Mouse (Mus musculus) stomach, postnatal 0 days (tissue): ENCODE data around the gene Vgll4. TPM values are rescaled to one million over a fixed set of nuclear protein-coding genes. Genes with fewer than 3 reads are reported as not detected.
"Not testable (repeated sequence)": the region's sequence is repeated elsewhere in the genome, so short reads cannot be mapped to it uniquely, and the experiment has no call there.

Source experiments
- ATAC-seq: fragments of 200-750 bp; cut with Nextera tagmentation; 2 replicates; pipeline ENCODE4 v1.8.0; 2017; ENCODE audit not compliant: low FRiP score, low TSS enrichment
- DNase-seq: peaks from one replicate; pipeline ENCODE4 v3.0.0-alpha.2; 2016; ENCODE audit warnings: low spot score
- H3K27ac ChIP-seq: fragments of 300-500 bp; sonication (generic); replicated peaks from 2 replicates; pipeline ENCODE4 v1.5.1; 2014; ENCODE audit warnings: mild to moderate bottlenecking, control low read depth
- H3K27me3 ChIP-seq: fragments of 300-500 bp; sonication (generic); 2 replicates; pipeline ENCODE4 v1.6.1; 2014; ENCODE audit warnings: low read length; ENCODE audit not compliant: control insufficient read depth, insufficient read depth
- H3K36me3 ChIP-seq: fragments of 300-500 bp; sonication (generic); 2 replicates; pipeline ENCODE4 v1.6.1; 2014; ENCODE audit warnings: low read length, mixed read lengths; ENCODE audit not compliant: control insufficient read depth, insufficient read depth
- H3K4me1 ChIP-seq: fragments of 300-500 bp; sonication (generic); replicated peaks from 2 replicates; pipeline ENCODE4 v1.6.1; 2014; ENCODE audit warnings: antibody characterized with exemption; ENCODE audit not compliant: control insufficient read depth, insufficient read depth
- H3K4me2 ChIP-seq: fragments of 300-500 bp; sonication (generic); replicated peaks from 2 replicates; pipeline ENCODE4 v1.6.1; 2014; ENCODE audit warnings: low read depth, mild to moderate bottlenecking, control low read depth, moderate library complexity
- H3K4me3 ChIP-seq: fragments of 300-500 bp; sonication (generic); 2 replicates; pipeline ENCODE4 v1.5.1; 2014; ENCODE audit warnings: low read depth, low read length, control low read depth
- H3K9ac ChIP-seq: fragments of 300-500 bp; sonication (generic); 2 replicates; pipeline ENCODE4 v1.6.1; 2014; ENCODE audit warnings: mild to moderate bottlenecking, low read length, control low read depth, mixed read lengths
- H3K9me3 ChIP-seq: fragments of 300-500 bp; sonication (generic); 2 replicates; pipeline ENCODE4 v1.6.1; 2016; ENCODE audit warnings: low read length; ENCODE audit not compliant: control insufficient read depth
- CTCF ChIP-seq: IDR thresholded peaks from 2 replicates; pipeline ENCODE4 v1.5.1; 2016; ENCODE audit warnings: antibody characterized with exemption, low read depth, mild to moderate bottlenecking, moderate library complexity
- EP300 ChIP-seq: optimal IDR thresholded peaks from 2 replicates; pipeline ENCODE3; 2016; ENCODE audit warnings: antibody characterized with exemption
- WGBS: fragments of 180-500 bp; shearing (Covaris S2); extraction: QIAGEN DNeasy Blood & Tissue Kit; methylation state at CpG from one replicate; pipeline ENCODE4 v1.1.7; 2014; 5-methylcytosine and 5-hydroxymethylcytosine counted together
- polyA plus RNA-seq: library from polyadenylated mRNA; unstranded; fragments of >200 nt; fragmentation: Nextera tagmentation; extraction: Ambion mirVana; gene quantifications from 2 replicates; pipeline ENCODE4 v1.2.1, GENCODE M21; 2015

Vgll4 gene
- polyA plus RNA-seq, 1 experiment from 2014 or later, result 38.5 TPM

DNA sequence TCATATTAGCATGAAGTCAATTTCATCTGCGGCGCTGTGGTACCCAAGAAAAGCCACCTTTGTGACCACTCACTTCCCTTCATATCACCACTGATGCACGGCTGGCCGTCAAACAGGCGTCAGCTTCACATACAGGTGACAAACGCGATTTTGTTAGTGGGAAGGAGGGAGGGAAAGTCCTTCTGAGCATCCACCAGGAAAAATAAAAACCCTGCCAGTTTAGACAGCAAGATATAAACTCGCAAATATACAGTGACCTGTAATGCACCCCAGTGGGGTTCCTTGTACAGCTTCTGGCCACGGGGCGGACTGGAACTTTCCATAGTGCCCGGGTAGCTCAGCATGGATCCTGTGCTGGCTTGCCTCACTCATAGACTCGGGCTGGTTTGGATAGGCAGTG, 78.0 kb downstream of the Vgll4 start:
- Histone ChIP-seq H3K27me3 (no peaks in the 10 kb centered on the region), H3K9me3 (no peaks in the 10 kb centered on the region), H3K9ac (no peak overlapping the region), H3K36me3 (no peaks in the 10 kb centered on the region), H3K4me2 (no peak overlapping the region), H3K4me3 (no peak overlapping the region), H3K27ac (peak overlapping the region; percentile 49; the same call in 1 of the 2 replicates), H3K4me1 (peaks cover 21% of the 10 kb centered on the region)
- 58% methylated on average over 12 of the region's 12 CpGs for WGBS
- TF ChIP-seq EP300 (no peak), CTCF (no peak)
- DNase-seq (no peak), ATAC-seq (no peak)

DNA sequence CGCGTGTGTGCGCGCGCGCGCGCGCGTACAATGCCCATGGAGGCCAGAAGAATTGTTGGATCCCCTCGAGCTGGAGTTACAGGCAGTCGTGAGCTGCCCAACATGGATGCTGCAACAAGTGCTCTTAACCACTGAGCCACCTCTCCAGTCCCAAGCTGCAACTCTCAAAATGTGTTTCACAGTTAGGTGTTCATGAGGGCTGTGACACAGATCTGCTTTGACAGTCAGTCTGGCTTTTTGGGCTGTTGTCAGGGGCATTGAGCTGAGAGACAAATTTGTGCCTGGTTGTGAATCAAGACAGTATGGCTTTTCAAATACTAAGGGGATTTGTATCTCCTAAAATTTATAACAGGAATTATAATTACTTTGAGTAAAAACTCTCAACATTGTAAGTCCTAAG, 78.5 kb downstream of the Vgll4 start:
- Histone ChIP-seq H3K4me1 (peaks cover 21% of the 10 kb centered on the region), H3K9me3 (no peaks in the 10 kb centered on the region), H3K36me3 (no peaks in the 10 kb centered on the region), H3K4me3 (no peak overlapping the region), H3K27ac (peak overlapping the region; percentile 63; the same call in 1 of the 2 replicates), H3K27me3 (no peaks in the 10 kb centered on the region), H3K4me2 (no peak overlapping the region), H3K9ac (no peak overlapping the region)
- TF ChIP-seq EP300, result no peak
- no peak for TF ChIP-seq CTCF
- whole genome bisulfite sequencing, result 85% methylated on average over 12 of the region's 12 CpGs
- DNase-seq (no peak), ATAC-seq (no peak)

DNA sequence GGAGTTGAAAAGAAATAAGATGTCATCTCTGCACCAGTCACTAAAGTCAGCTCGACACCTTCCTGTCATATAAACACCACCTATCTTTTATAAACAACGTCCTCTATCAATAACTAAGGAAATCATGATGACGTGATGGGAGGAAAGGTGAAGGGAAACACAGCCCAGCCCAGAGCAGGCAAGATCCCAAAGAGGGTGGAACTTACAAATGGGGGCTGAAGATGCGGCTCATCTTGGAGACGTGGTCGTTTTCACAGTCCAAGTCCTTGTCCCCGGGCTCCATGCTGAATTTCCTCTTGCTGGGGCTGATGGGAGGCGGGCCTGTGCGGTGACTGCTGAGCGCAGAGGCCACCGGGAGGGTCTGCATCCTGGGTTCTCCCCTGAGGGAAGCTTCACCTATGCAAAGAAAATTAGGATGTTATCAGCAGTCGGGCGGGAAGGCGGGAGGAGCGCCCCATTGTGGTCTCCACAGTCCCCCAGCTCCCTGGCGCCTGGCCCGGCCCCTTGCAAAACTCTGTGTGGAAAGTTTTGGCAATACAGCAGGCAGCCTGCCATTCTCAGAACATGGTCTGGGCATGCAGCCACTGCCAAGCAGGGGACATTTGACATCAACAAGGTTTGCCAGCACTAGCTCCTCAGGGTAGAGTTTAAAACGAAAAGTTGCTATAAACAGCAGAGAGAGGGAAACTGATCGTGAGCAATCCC, 79.2 kb downstream of the Vgll4 start:
- Histone ChIP-seq H3K27me3 (no peaks in the 10 kb centered on the region), H3K9ac (no peak overlapping the region), H3K9me3 (no peaks in the 10 kb centered on the region), H3K4me1 (peaks cover 21% of the 10 kb centered on the region), H3K4me3 (no peak overlapping the region), H3K36me3 (peaks cover 4% of the 10 kb centered on the region; the same call in 1 of the 2 replicates), H3K4me2 (peak overlapping the region; percentile 20; the same call in 1 of the 2 replicates), H3K27ac (peak overlapping the region; percentile 63)
- DNase-seq, result peak; percentile 61
- WGBS, result 37% methylated on average over 19 of the region's 19 CpGs
- no peak; the same call in 1 of the 2 replicates for TF ChIP-seq CTCF
- no peak for TF ChIP-seq EP300
- ATAC-seq, result no peak

DNA sequence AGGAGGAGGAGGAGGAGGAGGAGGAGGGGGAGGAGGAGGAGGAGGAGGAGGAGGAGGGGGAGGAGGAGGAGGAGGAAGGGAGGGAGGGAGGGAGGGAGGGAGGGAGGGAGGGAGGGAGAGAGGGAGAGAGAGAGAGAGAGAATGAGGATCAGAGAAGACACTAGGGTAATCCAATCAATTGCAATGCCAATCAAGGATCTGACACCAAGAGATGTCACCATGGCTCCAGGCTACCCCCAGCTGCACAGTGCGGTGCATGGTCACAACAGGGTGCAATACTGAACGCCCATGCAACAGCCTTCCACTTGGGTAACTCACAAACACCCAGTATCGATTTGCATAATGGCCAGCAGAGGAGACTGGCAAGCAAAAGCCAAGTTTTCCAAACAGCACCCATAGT, 79.8 kb downstream of the Vgll4 start:
- H3K4me2 ChIP-seq, H3K9me3 ChIP-seq, ATAC-seq, DNase-seq, H3K4me3 ChIP-seq, H3K36me3 ChIP-seq, H3K27ac ChIP-seq, H3K9ac ChIP-seq, H3K27me3 ChIP-seq: not testable (repeated sequence)
- peaks cover 21% of the 10 kb centered on the region for H3K4me1 ChIP-seq
- WGBS, result 80% methylated on average over 3 of the region's 3 CpGs

DNA sequence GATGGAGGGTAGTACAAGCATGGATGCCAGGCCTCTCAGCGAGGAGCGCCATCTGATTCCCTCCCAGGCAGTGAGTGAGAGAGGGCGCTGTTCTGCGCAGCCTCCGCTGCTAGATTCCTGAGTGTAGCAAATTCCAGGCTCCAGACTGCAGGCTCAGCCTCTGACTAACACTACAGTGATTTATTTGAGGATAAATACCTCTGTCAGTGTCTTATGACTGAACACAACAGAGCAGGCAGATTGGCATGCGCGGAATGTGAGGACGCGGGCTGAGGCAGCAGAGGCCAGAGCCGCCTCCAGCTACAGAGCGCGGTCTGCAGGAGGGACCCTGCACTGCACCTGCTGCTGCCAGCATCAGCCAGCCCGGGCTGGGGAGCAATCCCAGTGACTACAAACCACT, 80.9 kb downstream of the Vgll4 start:
- Histone ChIP-seq H3K4me1 (peaks cover 17% of the 10 kb centered on the region), H3K9ac (no peak overlapping the region), H3K36me3 (peaks cover 4% of the 10 kb centered on the region; the same call in 1 of the 2 replicates), H3K4me2 (no peak overlapping the region), H3K27ac (no peak overlapping the region), H3K27me3 (no peaks in the 10 kb centered on the region), H3K9me3 (no peaks in the 10 kb centered on the region), H3K4me3 (no peak overlapping the region)
- 23% methylated on average over 13 of the region's 13 CpGs for WGBS
- TF ChIP-seq EP300, result no peak
- peak; percentile 71 for TF ChIP-seq CTCF
- ATAC-seq (peak; percentile 89), DNase-seq (peak; percentile 70)
